Mouse (Mus musculus) embryonic facial prominence, embryonic 15.5 days (tissue): ENCODE measurements at regions not wholly inside any gene's neighbourhood (a gene's known extent, or its start where the extent isn't known, plus 50 kb on each side); places are given as distances from the start of the nearest gene placed in this dataset.
A peak's percentile ranks its signal among the peaks of the same experiment; 100 is the strongest.

Experiments used
- ATAC-seq: fragments of 200-750 bp; cut with Nextera tagmentation; 2 replicates; pipeline ENCODE4 v1.8.0; 2017; ENCODE audit warnings: low read depth, moderate TSS enrichment; ENCODE audit not compliant: insufficient number of reproducible peaks, low FRiP score, low TSS enrichment
- H3K27ac ChIP-seq: fragments of 300-500 bp; sonication (generic); replicated peaks from 2 replicates; pipeline ENCODE4 v1.5.1; 2015; ENCODE audit warnings: mild to moderate bottlenecking, inconsistent platforms
- H3K27me3 ChIP-seq: fragments of 300-500 bp; sonication (generic); 2 replicates; pipeline ENCODE4 v1.6.1; 2015; ENCODE audit warnings: inconsistent platforms
- H3K36me3 ChIP-seq: fragments of 300-500 bp; sonication (generic); 2 replicates; pipeline ENCODE4 v1.6.1; 2015; ENCODE audit warnings: mild to moderate bottlenecking, inconsistent platforms
- H3K4me1 ChIP-seq: fragments of 300-500 bp; sonication (generic); 2 replicates; pipeline ENCODE4 v1.6.1; 2015; ENCODE audit warnings: inconsistent platforms
- H3K4me2 ChIP-seq: fragments of 300-500 bp; sonication (generic); replicated peaks from 2 replicates; pipeline ENCODE4 v1.6.1; 2015; ENCODE audit warnings: mild to moderate bottlenecking, inconsistent platforms
- H3K4me3 ChIP-seq: fragments of 300-500 bp; sonication (generic); replicated peaks from 2 replicates; pipeline ENCODE4 v1.5.1; 2015; ENCODE audit warnings: mild to moderate bottlenecking, inconsistent platforms
- H3K9ac ChIP-seq: fragments of 300-500 bp; sonication (generic); 2 replicates; pipeline ENCODE4 v1.6.1; 2015; ENCODE audit warnings: inconsistent platforms
- H3K9me3 ChIP-seq: fragments of 300-500 bp; sonication (generic); replicated peaks from 2 replicates; pipeline ENCODE4 v1.6.1; 2016; ENCODE audit warnings: inconsistent platforms
- WGBS: fragments of 180-500 bp; shearing (Covaris S2); methylation state at CpG from one replicate; pipeline ENCODE4 v1.1.7; 2015; 5-methylcytosine and 5-hydroxymethylcytosine counted together

DNA sequence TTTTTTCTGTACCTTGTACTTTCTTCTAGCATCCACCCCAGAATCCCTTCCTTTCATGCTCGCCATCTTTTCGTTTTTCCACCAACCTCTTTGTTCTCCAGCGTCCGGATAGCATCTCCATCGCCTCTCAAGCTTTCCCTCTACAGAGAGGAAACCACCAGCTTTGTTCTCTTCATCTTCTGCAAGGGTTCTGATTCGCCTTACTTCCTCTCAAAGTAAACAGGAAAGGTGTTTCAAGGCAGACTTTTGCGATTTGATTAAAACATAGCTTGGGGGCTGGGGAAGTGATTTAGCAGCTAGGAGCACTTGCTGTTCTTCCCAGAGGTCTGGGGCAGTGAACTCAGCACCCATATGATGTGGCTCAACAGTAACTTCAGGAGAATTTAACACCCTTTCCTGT lies 71.4 kb downstream of the Emp1 start:
- no peaks in the 10 kb centered on the region for H3K36me3 ChIP-seq
- H3K4me3 ChIP-seq: no peak overlapping the region
- H3K27ac ChIP-seq: no peak overlapping the region
- no peak for ATAC-seq
- no peak overlapping the region for H3K9ac ChIP-seq
- WGBS: 73% methylated on average over 7 of the region's 7 CpGs
- no peaks in the 10 kb centered on the region for H3K9me3 ChIP-seq
- H3K27me3 ChIP-seq: no peaks in the 10 kb centered on the region
- no peak overlapping the region for H3K4me2 ChIP-seq
- no peaks in the 10 kb centered on the region; the same call in 1 of the 2 replicates for H3K4me1 ChIP-seq

DNA sequence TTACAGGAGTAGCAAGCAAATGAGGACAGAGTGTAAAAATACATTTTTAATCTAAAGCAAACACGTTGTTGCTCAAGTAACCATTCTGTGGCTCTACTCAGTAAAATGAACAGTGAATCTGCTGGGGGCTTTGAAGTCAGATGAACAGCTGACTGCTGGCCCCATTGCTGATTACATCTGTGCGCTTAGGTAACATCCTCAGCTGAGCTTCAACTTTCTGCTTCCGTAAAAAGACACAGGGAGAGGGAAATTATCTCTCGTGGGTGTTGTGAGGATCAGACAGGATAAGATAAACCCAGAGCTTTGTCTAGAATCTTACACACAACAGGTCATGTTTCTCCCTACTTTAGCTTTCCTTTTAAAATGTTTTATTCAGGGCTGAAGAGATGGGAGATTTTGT lies 74.0 kb downstream of the Emp1 start:
- 72% methylated on average over 4 of the region's 4 CpGs for WGBS
- no peaks in the 10 kb centered on the region for H3K9me3 ChIP-seq
- 0 out of 2 replicates have a peak, but pooled peaks cover under 1% of the 10 kb centered on the region for H3K4me1 ChIP-seq
- no peak overlapping the region for H3K27ac ChIP-seq
- H3K4me2 ChIP-seq: no peak overlapping the region
- H3K9ac ChIP-seq: no peak overlapping the region
- H3K27me3 ChIP-seq: no peaks in the 10 kb centered on the region
- no peak overlapping the region for H3K4me3 ChIP-seq
- ATAC-seq: no peak
- no peaks in the 10 kb centered on the region for H3K36me3 ChIP-seq

DNA sequence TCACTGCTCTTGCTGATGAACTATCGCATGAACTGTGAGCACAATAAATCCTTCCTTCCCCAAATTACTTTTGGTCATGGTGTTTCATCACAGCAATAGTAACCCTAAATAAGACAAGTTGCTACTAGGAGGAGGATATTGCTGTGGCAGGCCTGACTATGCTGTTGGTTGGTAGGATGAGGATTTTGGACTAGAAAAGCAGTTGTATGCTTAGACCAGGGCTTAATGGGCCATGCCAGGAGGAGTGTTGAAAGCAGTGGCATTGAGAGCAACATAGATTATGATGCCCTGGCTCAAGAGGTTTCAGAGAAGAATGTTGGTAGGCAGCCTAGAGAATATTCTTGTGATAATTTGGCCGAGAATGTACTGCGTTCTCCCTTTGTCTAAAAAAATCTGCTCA lies 75.9 kb downstream of the Emp1 start:
- Histone ChIP-seq H3K4me2 (no peak overlapping the region), H3K27ac (no peak overlapping the region), H3K4me3 (no peak overlapping the region), H3K9ac (no peak overlapping the region), H3K27me3 (no peaks in the 10 kb centered on the region), H3K36me3 (no peaks in the 10 kb centered on the region), H3K9me3 (no peaks in the 10 kb centered on the region), H3K4me1 (0 out of 2 replicates have a peak, but pooled peaks cover 3% of the 10 kb centered on the region)
- 89% methylated on average over 3 of the region's 3 CpGs for WGBS
- ATAC-seq: no peak

DNA sequence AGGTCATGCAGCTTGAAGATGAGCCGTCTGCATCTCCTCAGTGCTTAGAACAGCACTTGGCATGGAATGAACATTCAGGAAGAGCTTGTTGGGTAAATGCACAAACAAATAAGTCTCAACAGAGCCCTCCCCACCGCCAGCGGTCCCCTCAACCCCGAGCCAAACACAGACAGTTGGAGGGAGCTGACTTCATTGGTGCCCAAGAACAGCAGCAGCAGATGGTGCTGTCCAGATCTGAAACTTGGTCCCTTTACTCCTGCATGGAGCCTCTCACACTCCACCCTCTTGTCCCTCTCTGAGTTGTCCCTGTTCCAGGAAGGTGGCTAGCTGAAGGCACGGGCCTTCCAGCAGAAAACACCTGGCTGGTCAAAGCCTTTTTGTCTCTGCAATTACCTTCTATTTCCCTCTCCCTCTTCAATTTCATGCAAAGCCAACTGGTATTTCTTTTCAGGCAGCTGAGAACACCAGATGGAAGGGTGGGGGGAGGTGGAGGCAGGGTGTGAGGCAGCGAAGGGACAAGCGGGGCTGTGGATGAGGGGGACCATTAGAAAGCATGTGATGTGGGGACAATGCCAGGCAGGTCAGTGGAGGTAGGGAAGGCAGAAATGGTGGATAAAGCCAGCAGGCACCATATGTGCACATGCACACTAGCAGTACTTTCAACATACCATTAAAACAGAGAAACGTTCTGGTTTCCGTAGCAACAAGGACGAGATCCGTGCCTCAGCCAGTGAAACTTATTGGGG lies 79.0 kb downstream of the Emp1 start:
- no peaks in the 10 kb centered on the region for H3K9me3 ChIP-seq
- no peak overlapping the region for H3K4me2 ChIP-seq
- H3K27ac ChIP-seq: no peak overlapping the region
- H3K4me3 ChIP-seq: no peak overlapping the region
- peaks cover 11% of the 10 kb centered on the region for H3K4me1 ChIP-seq
- H3K36me3 ChIP-seq: no peaks in the 10 kb centered on the region
- WGBS: 63% methylated on average over 11 of the region's 11 CpGs
- no peak overlapping the region for H3K9ac ChIP-seq
- ATAC-seq: no peak
- no peaks in the 10 kb centered on the region; the same call in 1 of the 2 replicates for H3K27me3 ChIP-seq

DNA sequence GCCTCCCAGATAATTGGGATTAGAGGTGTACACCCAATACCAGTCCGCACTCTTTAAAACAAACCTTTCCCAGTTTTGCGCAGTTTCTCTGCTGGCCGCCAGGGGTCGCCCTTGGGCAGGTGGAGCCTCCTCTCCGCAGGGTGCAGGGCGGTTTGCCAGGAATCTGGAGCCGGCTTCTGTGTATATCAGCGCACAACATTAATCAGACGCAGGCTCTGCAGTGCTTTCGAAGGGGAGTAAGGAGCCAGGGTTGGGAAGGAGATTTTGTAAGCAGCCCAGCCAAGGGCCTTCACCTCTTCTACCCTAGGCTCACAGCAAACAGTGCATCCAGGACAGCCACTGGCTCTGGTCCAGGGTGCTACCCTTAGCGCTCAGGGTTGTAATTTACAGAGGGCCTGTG lies 82.3 kb downstream of the Emp1 start:
- no peak overlapping the region for H3K27ac ChIP-seq

DNA sequence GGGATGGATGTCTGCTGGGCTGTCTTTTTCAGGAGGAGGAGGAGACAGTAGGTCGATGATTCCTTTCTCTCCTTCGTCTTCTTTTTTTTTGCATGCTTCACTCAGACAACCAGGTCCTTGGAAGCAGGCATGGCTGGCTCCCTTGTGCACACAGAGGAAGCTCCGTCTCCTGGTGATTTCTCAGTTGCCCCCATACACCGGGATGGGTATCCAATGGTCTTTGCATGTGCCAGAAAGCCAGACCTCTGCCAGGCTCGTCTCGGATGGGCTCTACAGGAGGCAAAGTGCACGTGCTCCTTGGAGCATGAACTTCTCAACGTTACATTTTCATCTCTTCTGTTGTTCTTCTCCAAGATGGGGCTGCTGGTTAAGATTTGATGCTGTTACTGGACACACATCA lies 82.7 kb downstream of the Emp1 start:
- Histone ChIP-seq H3K4me1 (peaks cover 11% of the 10 kb centered on the region), H3K9ac (no peak overlapping the region), H3K27me3 (no peaks in the 10 kb centered on the region; the same call in 1 of the 2 replicates), H3K27ac (no peak overlapping the region), H3K9me3 (no peaks in the 10 kb centered on the region), H3K36me3 (no peaks in the 10 kb centered on the region), H3K4me2 (peak overlapping the region; percentile 46), H3K4me3 (0 out of 2 replicates have a peak overlapping the region, but pooled peaks have one; percentile 17)
- ATAC-seq: no peak
- WGBS: 33% methylated on average over 8 of the region's 8 CpGs

More for the DNA sequence above, 82.3 kb downstream of the Emp1 start:
- ATAC-seq: peak; percentile 80
- peaks cover 11% of the 10 kb centered on the region for H3K4me1 ChIP-seq
- peak overlapping the region; percentile 17; the same call in 1 of the 2 replicates for H3K4me3 ChIP-seq
- H3K9ac ChIP-seq: no peak overlapping the region
- no peaks in the 10 kb centered on the region for H3K9me3 ChIP-seq
- H3K27me3 ChIP-seq: no peaks in the 10 kb centered on the region; the same call in 1 of the 2 replicates
- no peaks in the 10 kb centered on the region for H3K36me3 ChIP-seq
- peak overlapping the region; percentile 46 for H3K4me2 ChIP-seq
- 2% methylated on average over 11 of the region's 11 CpGs for WGBS

DNA sequence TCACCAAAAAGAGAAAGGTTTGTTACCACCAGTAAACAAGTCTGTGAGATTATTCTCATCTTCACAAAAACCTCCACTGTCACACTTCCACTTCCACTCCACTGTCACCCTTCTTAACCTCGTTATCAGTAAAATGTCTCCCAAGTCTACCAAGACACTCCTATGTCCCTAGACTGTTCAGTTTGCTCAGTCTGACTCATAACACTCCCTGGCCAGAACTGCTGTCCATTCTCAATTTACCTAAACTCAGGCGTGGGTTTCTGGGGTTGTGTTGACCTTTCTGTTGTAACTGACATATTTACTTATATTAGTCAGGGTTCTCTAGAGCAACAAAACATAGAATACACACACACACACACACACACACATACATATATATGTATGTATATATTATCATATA lies 85.5 kb downstream of the Emp1 start:
- no peak for ATAC-seq
- Histone ChIP-seq H3K4me2 (no peak overlapping the region), H3K9ac (no peak overlapping the region), H3K9me3 (no peaks in the 10 kb centered on the region), H3K4me3 (no peak overlapping the region), H3K4me1 (peaks cover 9% of the 10 kb centered on the region), H3K27ac (no peak overlapping the region), H3K27me3 (no peaks in the 10 kb centered on the region; the same call in 1 of the 2 replicates), H3K36me3 (no peaks in the 10 kb centered on the region)
- WGBS: 74% methylated on average over 2 of the region's 2 CpGs

DNA sequence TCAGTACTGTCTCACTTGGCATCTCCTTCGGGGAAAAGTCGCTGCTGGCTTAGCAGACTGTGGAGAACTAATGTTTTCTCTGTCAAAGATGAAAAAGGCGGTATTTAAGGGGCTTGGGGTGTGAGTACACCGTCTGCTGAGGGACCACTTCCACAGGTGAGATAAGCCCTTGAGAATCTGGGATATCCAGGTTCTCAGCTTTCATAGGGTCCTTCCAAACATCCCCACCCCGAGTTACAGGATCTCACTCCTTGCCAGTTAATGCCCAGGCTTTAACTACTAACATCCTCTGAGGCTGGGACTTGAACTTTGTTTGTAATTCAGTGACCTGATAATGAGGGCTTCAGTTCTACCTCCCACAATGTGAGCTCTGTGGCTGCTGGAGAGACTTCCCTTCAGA lies 86.9 kb downstream of the Emp1 start:
- Histone ChIP-seq H3K4me2 (no peak overlapping the region), H3K27me3 (no peaks in the 10 kb centered on the region), H3K4me3 (no peak overlapping the region), H3K9me3 (no peaks in the 10 kb centered on the region), H3K27ac (no peak overlapping the region), H3K9ac (no peak overlapping the region), H3K4me1 (peaks cover 9% of the 10 kb centered on the region), H3K36me3 (no peaks in the 10 kb centered on the region)
- no peak for ATAC-seq
- WGBS: 65% methylated on average over 5 of the region's 5 CpGs

DNA sequence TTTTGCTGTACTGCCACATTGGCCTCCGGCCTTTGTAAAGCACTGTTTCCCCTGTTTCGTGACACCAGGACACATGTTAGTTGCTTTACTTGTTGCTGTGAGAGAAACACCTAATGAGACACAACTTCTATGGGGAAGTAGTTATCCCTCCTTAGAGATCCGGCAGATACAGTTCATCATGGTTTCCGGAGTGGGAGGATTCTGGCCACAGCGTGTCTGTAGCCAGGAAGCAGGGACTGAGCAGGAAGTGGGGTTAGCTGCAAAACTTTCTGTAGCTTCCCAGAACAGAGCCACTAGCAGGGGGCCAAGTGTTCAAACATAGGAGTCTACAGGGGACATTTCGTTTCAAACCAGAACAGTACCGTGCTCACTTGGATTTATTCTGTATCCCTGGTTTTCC lies 88.2 kb downstream of the Emp1 start:
- H3K4me2 ChIP-seq: no peak overlapping the region
- no peaks in the 10 kb centered on the region for H3K4me1 ChIP-seq
- no peak overlapping the region for H3K4me3 ChIP-seq
- H3K27ac ChIP-seq: no peak overlapping the region
- no peaks in the 10 kb centered on the region for H3K27me3 ChIP-seq
- no peaks in the 10 kb centered on the region for H3K9me3 ChIP-seq
- H3K36me3 ChIP-seq: no peaks in the 10 kb centered on the region
- ATAC-seq: no peak
- no peak overlapping the region for H3K9ac ChIP-seq
- 78% methylated on average over 7 of the region's 7 CpGs for WGBS

DNA sequence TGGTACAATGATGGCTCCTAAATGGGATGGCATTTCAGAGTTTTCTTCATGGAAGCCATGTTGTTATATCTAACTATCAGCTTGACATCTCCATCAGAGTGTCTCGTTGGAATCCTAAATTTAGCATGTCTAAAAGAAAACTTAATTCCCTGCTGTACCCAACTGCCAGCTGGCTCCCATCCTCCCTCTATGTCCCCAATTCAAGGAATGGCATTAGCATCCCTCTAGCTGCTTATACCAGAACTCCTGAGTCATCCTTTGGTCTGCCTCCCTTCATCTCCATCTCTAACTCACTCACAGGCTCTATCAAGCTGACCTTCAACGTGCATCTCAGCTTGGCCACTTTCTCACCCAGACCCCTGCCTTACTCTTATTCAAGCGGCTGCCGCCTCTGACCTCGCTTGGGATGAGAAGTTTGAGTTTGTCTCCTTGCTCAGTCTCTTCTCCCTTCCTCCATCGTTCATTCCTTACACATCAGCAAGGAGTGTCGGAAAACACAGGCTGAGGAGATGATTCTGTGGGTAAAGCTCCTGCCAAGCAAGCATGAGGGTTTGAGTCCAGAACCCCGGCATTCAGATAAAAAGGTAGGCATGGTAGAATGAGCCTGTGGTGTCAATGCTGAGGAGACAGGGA lies 88.9 kb downstream of the Emp1 start:
- 90% methylated on average over 8 of the region's 8 CpGs for WGBS
- no peak for ATAC-seq

DNA sequence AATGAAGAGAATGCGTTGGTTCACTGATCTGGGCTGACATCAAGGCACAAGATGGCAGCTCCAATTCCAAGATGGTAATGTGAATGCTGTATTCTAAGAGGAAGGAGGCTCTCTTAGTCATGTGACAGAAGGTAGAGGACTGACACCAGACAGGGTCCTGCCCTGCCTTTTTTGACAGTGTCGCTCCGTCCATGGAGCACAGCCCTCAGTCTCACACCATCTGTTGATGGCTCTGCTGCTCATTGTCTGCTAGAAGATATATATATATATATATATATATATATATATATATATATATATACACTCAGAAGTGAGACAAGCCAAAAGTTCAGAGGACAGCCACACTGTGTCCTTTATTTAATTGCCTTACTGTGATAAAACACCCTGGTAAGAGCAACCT lies 90.7 kb downstream of the Emp1 start:
- H3K4me1 ChIP-seq: no peaks in the 10 kb centered on the region
- H3K9me3 ChIP-seq: no peaks in the 10 kb centered on the region
- 88% methylated on average over 3 of the region's 3 CpGs for WGBS
- no peak for ATAC-seq
- H3K27ac ChIP-seq: no peak overlapping the region
- no peak overlapping the region for H3K9ac ChIP-seq
- no peaks in the 10 kb centered on the region for H3K27me3 ChIP-seq
- no peaks in the 10 kb centered on the region for H3K36me3 ChIP-seq
- H3K4me3 ChIP-seq: no peak overlapping the region
- no peak overlapping the region for H3K4me2 ChIP-seq

More for the DNA sequence above, 88.9 kb downstream of the Emp1 start:
- Histone ChIP-seq H3K4me2 (no peak overlapping the region), H3K9ac (no peak overlapping the region), H3K4me1 (no peaks in the 10 kb centered on the region), H3K27me3 (no peaks in the 10 kb centered on the region), H3K9me3 (no peaks in the 10 kb centered on the region), H3K4me3 (no peak overlapping the region), H3K27ac (no peak overlapping the region), H3K36me3 (no peaks in the 10 kb centered on the region)
